Mouse (Mus musculus): ENCODE data around the gene Arhgap30.

Gene Arhgap30

GRCm38 (mm10) chr1:171388376-171389102, at the start of gene Arhgap30:
TSS of gene Arhgap30 (plus strand) at chr1:171388954.
- no peak for DNase-seq (ENCODE audit: low read depth, low spot score)

- no peak for DNase-seq (ENCODE audit: low read depth, low spot score)
These were observed 46.2 kb upstream of the Arhgap30 start for GRCm38 (mm10) chr1:171342262-171343207.

GRCm38 (mm10) chr1:171343922-171344677, 44.7 kb upstream of the Arhgap30 start:
- no peak for DNase-seq (ENCODE audit: low read depth, low spot score)

- DNase-seq (ENCODE audit: low read depth, low spot score) = no peak
These were observed 44.0 kb upstream of the Arhgap30 start for GRCm38 (mm10) chr1:171344715-171345114.

- peak; percentile 87 for DNase-seq (ENCODE audit: low read depth, low spot score)
These were observed 43.3 kb upstream of the Arhgap30 start, which contains the start of the genes Nit1 and Pfdn2 for GRCm38 (mm10) chr1:171345225-171346094. TSS of gene Nit1 (minus strand) at chr1:171345646. TSS of gene Pfdn2 (plus strand) at chr1:171345670.

- DNase-seq (ENCODE audit: low read depth, low spot score) = no peak
These were observed 42.7 kb upstream of the Arhgap30 start for GRCm38 (mm10) chr1:171346095-171346450.

- DNase-seq (ENCODE audit: low read depth, low spot score) = no peak
These were observed 40.1 kb upstream of the Arhgap30 start for GRCm38 (mm10) chr1:171348665-171349064.

GRCm38 (mm10) chr1:171349210-171349609, 39.5 kb upstream of the Arhgap30 start:
- no peak for DNase-seq (ENCODE audit: low read depth, low spot score)

- no peak for DNase-seq (ENCODE audit: low read depth, low spot score)
These were observed 32.9 kb upstream of the Arhgap30 start for GRCm38 (mm10) chr1:171355812-171356340.

GRCm38 (mm10) chr1:171356814-171357213, 31.9 kb upstream of the Arhgap30 start:
- DNase-seq (ENCODE audit: low read depth, low spot score) = no peak

GRCm38 (mm10) chr1:171358421-171358820, 30.3 kb upstream of the Arhgap30 start:
- no peak for DNase-seq (ENCODE audit: low read depth, low spot score)

- DNase-seq (ENCODE audit: low read depth, low spot score) = no peak
These were observed 28.5 kb upstream of the Arhgap30 start for GRCm38 (mm10) chr1:171360253-171360652.

- DNase-seq (ENCODE audit: low read depth, low spot score) = peak; percentile 54
These were observed 28.1 kb upstream of the Arhgap30 start, which contains the start of gene Klhdc9 for GRCm38 (mm10) chr1:171360656-171361055. TSS of gene Klhdc9 (minus strand) at chr1:171360798.

GRCm38 (mm10) chr1:171361106-171362103, 27.3 kb upstream of the Arhgap30 start:
- peak; percentile 48 for DNase-seq (ENCODE audit: low read depth, low spot score)

- no peak for DNase-seq (ENCODE audit: low read depth, low spot score)
These were observed 22.8 kb upstream of the Arhgap30 start for GRCm38 (mm10) chr1:171365934-171366333.

- no peak for DNase-seq (ENCODE audit: low read depth, low spot score)
These were observed 18.8 kb upstream of the Arhgap30 start, which contains the start of gene Nectin4 for GRCm38 (mm10) chr1:171369845-171370556. TSS of gene Nectin4 (plus strand) at chr1:171370099.

GRCm38 (mm10) chr1:171372880-171373279, 15.9 kb upstream of the Arhgap30 start:
- no peak for DNase-seq (ENCODE audit: low read depth, low spot score)

- DNase-seq (ENCODE audit: low read depth, low spot score) = no peak
These were observed 14.8 kb upstream of the Arhgap30 start for GRCm38 (mm10) chr1:171373946-171374345.

Measured in retina, adult 2 months (tissue).